Mouse (Mus musculus) kidney, postnatal 0 days (tissue): ENCODE data around the gene Flnb. TPM values are rescaled to one million over a fixed set of nuclear protein-coding genes. Genes with fewer than 3 reads are reported as not detected.
A peak's percentile ranks its signal among the peaks of the same experiment; 100 is the strongest.

Source experiments
- ATAC-seq: fragments of 200-750 bp; cut with Nextera tagmentation; replicated peaks from 2 replicates; pipeline ENCODE4 v1.8.0; 2017; ENCODE audit warnings: low read depth, moderate number of reproducible peaks, moderate TSS enrichment, moderate library complexity; ENCODE audit not compliant: low FRiP score
- DNase-seq: peaks from one replicate; pipeline ENCODE4 v3.0.0-alpha.2; 2016; ENCODE audit warnings: low spot score
- H3K27ac ChIP-seq: fragments of 300-500 bp; sonication (generic); 2 replicates; pipeline ENCODE4 v1.5.1; 2014; ENCODE audit warnings: mild to moderate bottlenecking
- H3K27me3 ChIP-seq: fragments of 300-500 bp; sonication (generic); 2 replicates; pipeline ENCODE4 v1.6.1; 2014; ENCODE audit warnings: low read length, mixed read lengths; ENCODE audit not compliant: insufficient read depth
- H3K36me3 ChIP-seq: fragments of 300-500 bp; sonication (generic); 2 replicates; pipeline ENCODE4 v1.6.1; 2014; ENCODE audit warnings: low read length, mixed read lengths; ENCODE audit not compliant: insufficient read depth
- H3K4me1 ChIP-seq: fragments of 300-500 bp; sonication (generic); replicated peaks from 2 replicates; pipeline ENCODE4 v1.6.1; 2014; ENCODE audit warnings: antibody characterized with exemption, low read length, mixed read lengths; ENCODE audit not compliant: insufficient read depth
- H3K4me2 ChIP-seq: fragments of 300-500 bp; sonication (generic); 2 replicates; pipeline ENCODE4 v1.6.1; 2014; ENCODE audit warnings: mild to moderate bottlenecking, low read length, moderate library complexity, mixed read lengths
- H3K4me3 ChIP-seq: fragments of 300-500 bp; sonication (generic); replicated peaks from 2 replicates; pipeline ENCODE4 v1.5.1; 2014; ENCODE audit warnings: low read depth, low read length
- H3K9ac ChIP-seq: fragments of 300-500 bp; sonication (generic); 2 replicates; pipeline ENCODE4 v1.6.1; 2014; ENCODE audit warnings: low read depth, low read length
- H3K9me3 ChIP-seq: fragments of 300-500 bp; sonication (generic); replicated peaks from 2 replicates; pipeline ENCODE4 v1.6.1; 2016; ENCODE audit warnings: low read length, inconsistent platforms, mixed read lengths
- CTCF ChIP-seq: IDR thresholded peaks from 2 replicates; pipeline ENCODE4 v1.5.1; 2016; ENCODE audit warnings: antibody characterized with exemption, low read depth, mild to moderate bottlenecking, moderate library complexity
- WGBS: fragments of 180-500 bp; shearing (Covaris S2); extraction: QIAGEN DNeasy Blood & Tissue Kit; methylation state at CpG from one replicate; pipeline ENCODE4 v1.1.7; 2014; 5-methylcytosine and 5-hydroxymethylcytosine counted together
- polyA plus RNA-seq: library from polyadenylated mRNA; unstranded; fragments of >200 nt; fragmentation: Nextera tagmentation; extraction: Ambion mirVana; gene quantifications from 2 replicates; pipeline ENCODE4 v1.2.1, GENCODE M21; 2015

Flnb gene
- polyA plus RNA-seq, 1 experiment from 2014 or later = 10.7 TPM

GRCm38 (mm10) chr14:7891401-7891800 is 73.6 kb downstream of the Flnb start:
- DNase-seq = no peak
- no peak overlapping the region for H3K27ac ChIP-seq
- no peaks in the 10 kb centered on the region for H3K9me3 ChIP-seq
- H3K36me3 ChIP-seq = peaks cover 48% of the 10 kb centered on the region
- no peak overlapping the region for H3K9ac ChIP-seq
- no peak for ATAC-seq
- H3K4me3 ChIP-seq = no peak overlapping the region
- H3K4me2 ChIP-seq = no peak overlapping the region
- TF ChIP-seq CTCF = no peak
- H3K4me1 ChIP-seq = no peaks in the 10 kb centered on the region
- no peaks in the 10 kb centered on the region for H3K27me3 ChIP-seq

GRCm38 (mm10) chr14:7896126-7896525 is 78.4 kb downstream of the Flnb start:
- Histone ChIP-seq H3K4me1 (peaks cover 21% of the 10 kb centered on the region), H3K9me3 (no peaks in the 10 kb centered on the region), H3K4me2 (no peak overlapping the region), H3K4me3 (no peak overlapping the region), H3K27me3 (no peaks in the 10 kb centered on the region), H3K27ac (peak overlapping the region; percentile 50; the same call in 1 of the 2 replicates), H3K36me3 (peaks cover 26% of the 10 kb centered on the region), H3K9ac (no peak overlapping the region)
- 76% methylated on average over 9 of the region's 9 CpGs for WGBS
- peak; percentile 64; the same call in 1 of the 2 replicates for ATAC-seq
- no peak for TF ChIP-seq CTCF
- DNase-seq = peak; percentile 43

- Histone ChIP-seq H3K4me1 (peaks cover 27% of the 10 kb centered on the region), H3K4me3 (no peak overlapping the region), H3K36me3 (peaks cover 25% of the 10 kb centered on the region), H3K4me2 (no peak overlapping the region), H3K9ac (no peak overlapping the region), H3K27me3 (no peaks in the 10 kb centered on the region), H3K9me3 (no peaks in the 10 kb centered on the region), H3K27ac (peak overlapping the region; percentile 50)
- WGBS = 72% methylated on average over 1 of the region's 1 CpGs
- no peak for DNase-seq
- no peak for TF ChIP-seq CTCF
- ATAC-seq = no peak
Measured at GRCm38 (mm10) chr14:7896699-7897098, 78.9 kb downstream of the Flnb start.

GRCm38 (mm10) chr14:7899986-7900385 is 82.2 kb downstream of the Flnb start:
- H3K4me3 ChIP-seq = no peak overlapping the region
- H3K9me3 ChIP-seq = no peaks in the 10 kb centered on the region
- TF ChIP-seq CTCF = no peak
- peak; percentile 48 for ATAC-seq
- peaks cover 29% of the 10 kb centered on the region for H3K4me1 ChIP-seq
- WGBS = 19% methylated on average over 3 of the region's 3 CpGs
- H3K4me2 ChIP-seq = peak overlapping the region; percentile 38
- H3K27me3 ChIP-seq = no peaks in the 10 kb centered on the region
- H3K9ac ChIP-seq = no peak overlapping the region
- peak; percentile 91 for DNase-seq
- H3K27ac ChIP-seq = peak overlapping the region; percentile 88
- H3K36me3 ChIP-seq = peaks cover 5% of the 10 kb centered on the region; the same call in 1 of the 2 replicates

- peak overlapping the region; percentile 38 for H3K4me2 ChIP-seq
- H3K4me3 ChIP-seq = no peak overlapping the region
- 12% methylated on average over 11 of the region's 11 CpGs for WGBS
- no peak for TF ChIP-seq CTCF
- H3K9me3 ChIP-seq = no peaks in the 10 kb centered on the region
- H3K4me1 ChIP-seq = peaks cover 29% of the 10 kb centered on the region
- H3K27me3 ChIP-seq = no peaks in the 10 kb centered on the region
- peak overlapping the region; percentile 88 for H3K27ac ChIP-seq
- H3K36me3 ChIP-seq = peaks cover 11% of the 10 kb centered on the region; the same call in 1 of the 2 replicates
- DNase-seq (peak; percentile 96), ATAC-seq (peak; percentile 52)
- H3K9ac ChIP-seq = no peak overlapping the region
Measured at GRCm38 (mm10) chr14:7900481-7901049, 82.8 kb downstream of the Flnb start.

GRCm38 (mm10) chr14:7901484-7902240 is 83.9 kb downstream of the Flnb start:
- Histone ChIP-seq H3K4me3 (no peak overlapping the region), H3K4me1 (peaks cover 29% of the 10 kb centered on the region), H3K9ac (no peak overlapping the region), H3K36me3 (peaks cover 18% of the 10 kb centered on the region; the same call in 1 of the 2 replicates), H3K9me3 (no peaks in the 10 kb centered on the region), H3K27me3 (no peaks in the 10 kb centered on the region), H3K27ac (peak overlapping the region; percentile 88), H3K4me2 (no peak overlapping the region)
- TF ChIP-seq CTCF = no peak
- DNase-seq = peak; percentile 85
- ATAC-seq = peak; percentile 33; the same call in 1 of the 2 replicates
- 30% methylated on average over 12 of the region's 12 CpGs for WGBS
